Mouse (Mus musculus) C2C12 (cell line): ENCODE measurements around the gene Camta1. TPM values are rescaled to one million over a fixed set of nuclear protein-coding genes. Genes with fewer than 3 reads are reported as not detected.

Experiments
- H3K27me3 ChIP-seq: one replicate; pipeline ENCODE4 v1.6.1; 2011; ENCODE audit not compliant: control insufficient read depth, insufficient read depth, insufficient read length
- H3K36me3 ChIP-seq: one replicate; pipeline ENCODE4 v1.6.1; 2011; ENCODE audit not compliant: control insufficient read depth, insufficient read depth
- H3K4me3 ChIP-seq: one replicate; pipeline ENCODE4 v1.5.1; 2011; ENCODE audit warnings: mild to moderate bottlenecking, control low read depth; ENCODE audit not compliant: poor library complexity, insufficient read depth, severe bottlenecking
- H3K79me2 ChIP-seq: one replicate; pipeline ENCODE4 v1.6.1; 2011; ENCODE audit not compliant: control insufficient read depth, insufficient read depth
- H3K79me3 ChIP-seq: one replicate; pipeline ENCODE4 v1.6.1; 2011; ENCODE audit warnings: low read depth, control low read depth
- H3ac ChIP-seq: one replicate; pipeline ENCODE3; 2011; ENCODE audit warnings: low read depth; ENCODE audit not compliant: control insufficient read depth, insufficient read length
- CEBPB ChIP-seq: IDR thresholded peaks from one replicate; pipeline ENCODE4 v1.6.1; 2011; ENCODE audit warnings: low read depth, mild to moderate bottlenecking, control low read depth, moderate library complexity
- CTCF ChIP-seq: IDR thresholded peaks from one replicate; pipeline ENCODE4 v1.5.1; 2011; ENCODE audit not compliant: control insufficient read depth, insufficient read depth, insufficient read length
- FOSL1 ChIP-seq: IDR thresholded peaks from one replicate; pipeline ENCODE4 v1.8.0; 2011; ENCODE audit warnings: mild to moderate bottlenecking, low read length; ENCODE audit not compliant: poor library complexity, insufficient read depth, severe bottlenecking
- MAX ChIP-seq: IDR thresholded peaks from one replicate; pipeline ENCODE4 v1.6.1; 2011; ENCODE audit warnings: mild to moderate bottlenecking, control low read depth
- MYOD1 ChIP-seq: IDR thresholded peaks from one replicate; pipeline ENCODE4 v1.6.1; 2011; ENCODE audit warnings: low read depth; ENCODE audit not compliant: control insufficient read depth, insufficient read length
- MYOG ChIP-seq: IDR thresholded peaks from one replicate; pipeline ENCODE4 v1.6.1; 2011; ENCODE audit not compliant: control insufficient read depth, insufficient read length; ENCODE audit errors: extremely low read depth
- USF1 ChIP-seq: IDR thresholded peaks from one replicate; pipeline ENCODE4 v1.6.1; 2011; ENCODE audit warnings: low read depth, mild to moderate bottlenecking, control low read depth, moderate library complexity
- polyA plus RNA-seq: library from polyadenylated mRNA; unstranded; fragments of >200 nt; fragmentation: generic; extraction: Trizol; gene quantifications from one replicate; pipeline ENCODE4 v1.2.1, GENCODE M21; 2012; ENCODE audit warnings: missing spikeins

The Camta1 gene
- polyA plus RNA-seq, 1 experiment: 21.7 TPM

DNA sequence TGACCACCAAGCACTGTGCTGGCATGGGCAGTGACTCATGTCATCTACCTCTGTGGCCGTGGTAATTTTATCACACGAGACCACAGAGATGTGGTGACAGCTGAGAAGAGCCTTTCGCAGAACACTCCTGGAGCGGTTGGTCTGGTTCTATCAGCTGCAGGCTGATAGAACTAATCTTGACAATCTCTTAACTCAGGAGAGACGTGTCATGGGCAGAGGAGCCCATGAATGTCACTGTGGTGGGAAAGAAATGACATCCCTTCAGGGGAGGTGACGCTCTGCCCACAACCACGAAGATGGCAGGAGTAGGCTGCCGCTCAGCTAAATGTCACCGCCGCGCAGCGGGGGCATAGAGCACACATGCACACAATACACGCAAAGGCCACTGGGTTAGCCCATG, 937.4 kb downstream of the Camta1 start:
- Histone ChIP-seq H3K4me3 (no peak overlapping the region), H3K79me3 (no peaks in the 10 kb centered on the region), H3K27me3 (no peaks in the 10 kb centered on the region), H3ac (no peak overlapping the region), H3K79me2 (no peaks in the 10 kb centered on the region), H3K36me3 (no peaks in the 10 kb centered on the region)
- peak; percentile 47 for TF ChIP-seq CEBPB
- peak; percentile 59 for TF ChIP-seq MYOD1
- TF ChIP-seq MYOG: no peak

- H3K4me3 ChIP-seq: no peak overlapping the region
- H3ac ChIP-seq: no peak overlapping the region
- no peaks in the 10 kb centered on the region for H3K27me3 ChIP-seq
- no peaks in the 10 kb centered on the region for H3K36me3 ChIP-seq
- TF ChIP-seq USF1: no peak
- no peak for TF ChIP-seq FOSL1
- no peak for TF ChIP-seq MAX
- no peaks in the 10 kb centered on the region for H3K79me3 ChIP-seq
- H3K79me2 ChIP-seq: no peaks in the 10 kb centered on the region
Observed at GRCm38 (mm10) chr4:150921206-150921605, 940.5 kb downstream of the Camta1 start.

DNA sequence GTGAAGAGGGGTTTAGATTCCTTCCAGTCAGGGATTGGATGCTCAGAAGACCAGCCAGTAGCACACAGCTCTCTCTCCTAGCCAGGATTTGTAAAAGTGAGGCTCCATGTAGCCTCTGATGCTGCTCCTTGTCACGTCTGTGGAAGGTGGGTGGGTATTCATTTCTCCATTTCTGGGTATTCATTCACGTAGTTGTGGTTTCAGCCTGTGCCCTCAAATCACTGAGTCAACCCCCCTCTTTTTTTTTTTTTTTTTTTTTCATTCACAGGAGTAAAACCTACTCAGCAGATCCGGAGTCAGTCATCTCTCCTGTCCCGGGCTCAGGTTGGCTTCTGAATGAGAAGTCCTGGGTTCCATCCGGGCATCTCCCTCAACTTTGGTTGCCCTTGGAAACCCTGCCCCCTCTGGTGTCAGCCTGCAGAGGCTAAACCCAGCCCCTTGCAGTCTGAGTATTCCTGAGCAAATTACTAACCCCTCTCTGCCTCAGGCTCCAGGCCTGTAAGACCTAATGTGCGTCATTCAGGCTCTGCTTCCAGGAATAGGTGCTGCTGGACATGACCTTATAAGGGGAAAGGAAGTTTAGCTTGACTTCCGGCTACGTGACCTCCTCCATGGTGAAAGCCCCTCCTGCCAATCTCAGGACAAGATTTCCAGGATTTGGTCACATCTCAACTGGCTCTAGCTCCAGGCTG, 944.2 kb downstream of the Camta1 start:
- Histone ChIP-seq H3K79me2 (peaks cover 18% of the 10 kb centered on the region), H3ac (no peak overlapping the region), H3K79me3 (peaks cover 3% of the 10 kb centered on the region), H3K4me3 (no peak overlapping the region), H3K36me3 (no peaks in the 10 kb centered on the region), H3K27me3 (no peaks in the 10 kb centered on the region)
- TF ChIP-seq MYOD1 (no peak), USF1 (no peak), CTCF (no peak), MAX (no peak), CEBPB (no peak), FOSL1 (no peak), MYOG (no peak)

GRCm38 (mm10) chr4:150915181-150915906, 946.3 kb downstream of the Camta1 start:
- Histone ChIP-seq H3K79me2 (peaks cover 18% of the 10 kb centered on the region), H3K4me3 (peak overlapping the region; percentile 49), H3K79me3 (peaks cover 3% of the 10 kb centered on the region), H3K27me3 (no peaks in the 10 kb centered on the region), H3K36me3 (no peaks in the 10 kb centered on the region), H3ac (peak overlapping the region; percentile 75)
- TF ChIP-seq FOSL1: no peak
- no peak for TF ChIP-seq USF1
- no peak for TF ChIP-seq MYOG
- TF ChIP-seq CEBPB: no peak
- no peak for TF ChIP-seq CTCF
- no peak for TF ChIP-seq MAX

- H3K36me3 ChIP-seq: no peaks in the 10 kb centered on the region
Observed at GRCm38 (mm10) chr4:150914290-150914733, 947.4 kb downstream of the Camta1 start, which contains the start of the genes Park7 and Tnfrsf9. Park7 (minus strand) TSS chr4:150914437. Tnfrsf9 (plus strand) TSS chr4:150914562.

More at GRCm38 (mm10) chr4:150914290-150914733, 947.4 kb downstream of the Camta1 start, which contains the start of the genes Park7 and Tnfrsf9:
- H3K4me3 ChIP-seq: peak within 1 kb of the TSS; percentile 49
- H3ac ChIP-seq: peak within 1 kb of the TSS; percentile 84
- peaks cover 21% of the 10 kb centered on the region for H3K79me2 ChIP-seq
- peak; percentile 63 for TF ChIP-seq MAX
- no peak for TF ChIP-seq USF1
- TF ChIP-seq MYOD1: no peak
- TF ChIP-seq CEBPB: no peak
- TF ChIP-seq MYOG: no peak
- TF ChIP-seq FOSL1: no peak
- peak; percentile 49 for TF ChIP-seq CTCF
- H3K27me3 ChIP-seq: no peaks in the 10 kb centered on the region
- peaks cover 3% of the 10 kb centered on the region for H3K79me3 ChIP-seq
